Mouse (Mus musculus): ENCODE measurements around the gene Serinc4. TPM values are rescaled to one million over a fixed set of nuclear protein-coding genes. Genes with fewer than 3 reads are reported as not detected.
"Not testable (repeated sequence)": the region's sequence is repeated elsewhere in the genome, so short reads cannot be mapped to it uniquely, and the experiment has no call there.

Gene Serinc4
- polyA plus RNA-seq (2015; fragmentation: Nextera tagmentation; extraction: Ambion mirVana), result 0.90 and 0.92 TPM in 2 replicates

GRCm38 (mm10) chr2:121456692-121457642 lies at the start of gene Serinc4:
Gene Serinc4, minus strand, starts transcription at chr2:121456781.
- Histone ChIP-seq H3K9me3 (replicated peaks) (no peaks in the 10 kb centered on the region), H3K4me2 (peak within 1 kb of the TSS; percentile 77), H3K4me1 (peaks cover 24% of the 10 kb centered on the region), H3K36me3 (ENCODE audit: poor library complexity, severe bottlenecking) (peaks cover 48% of the 10 kb centered on the region), H3K27me3 (no peaks in the 10 kb centered on the region), H3K4me3 (peak within 1 kb of the TSS; percentile 81), H3K9ac (peak within 1 kb of the TSS; percentile 81), H3K27ac (peak within 1 kb of the TSS; percentile 69)
- ATAC-seq, result peak; percentile 95
- WGBS, result 3% methylated on average over 41 of the region's 41 CpGs

- H3K4me1 ChIP-seq; ATAC-seq; H3K27me3 ChIP-seq; H3K9ac ChIP-seq; H3K27ac ChIP-seq; H3K4me2 ChIP-seq; H3K9me3 ChIP-seq (replicated peaks); H3K4me3 ChIP-seq: not testable (repeated sequence)
- peaks cover 11% of the 10 kb centered on the region; the same call in 1 of the 2 replicates for H3K36me3 ChIP-seq (ENCODE audit: poor library complexity, severe bottlenecking)
- WGBS, result 94% methylated on average over 2 of the region's 6 CpGs
These were observed 45.0 kb upstream of the Serinc4 start for GRCm38 (mm10) chr2:121501550-121501949.

- H3K27me3 ChIP-seq; H3K4me1 ChIP-seq; H3K4me2 ChIP-seq; H3K9ac ChIP-seq; ATAC-seq; H3K27ac ChIP-seq; H3K4me3 ChIP-seq; H3K36me3 ChIP-seq (ENCODE audit: poor library complexity, severe bottlenecking); H3K9me3 ChIP-seq (replicated peaks): not testable (repeated sequence)
- 78% methylated on average over 2 of the region's 2 CpGs for WGBS
These were observed 27.8 kb upstream of the Serinc4 start for GRCm38 (mm10) chr2:121484403-121484802.

GRCm38 (mm10) chr2:121483576-121483975 lies 27.0 kb upstream of the Serinc4 start:
- WGBS, result 34% methylated on average over 8 of the region's 8 CpGs
- no peaks in the 10 kb centered on the region for H3K4me1 ChIP-seq
- H3K27ac ChIP-seq, result no peak overlapping the region
- no peaks in the 10 kb centered on the region for H3K27me3 ChIP-seq
- no peak overlapping the region for H3K4me3 ChIP-seq
- H3K4me2 ChIP-seq, result no peak overlapping the region
- no peaks in the 10 kb centered on the region for H3K36me3 ChIP-seq (ENCODE audit: poor library complexity, severe bottlenecking)
- H3K9ac ChIP-seq, result no peak overlapping the region
- no peaks in the 10 kb centered on the region for H3K9me3 ChIP-seq (replicated peaks)
- ATAC-seq, result no peak

- H3K9me3 ChIP-seq (replicated peaks); H3K4me2 ChIP-seq; ATAC-seq; H3K4me1 ChIP-seq; H3K27me3 ChIP-seq; H3K9ac ChIP-seq; H3K4me3 ChIP-seq; H3K36me3 ChIP-seq (ENCODE audit: poor library complexity, severe bottlenecking); H3K27ac ChIP-seq: not testable (repeated sequence)
- WGBS, result 85% methylated on average over 13 of the region's 13 CpGs
These were observed 24.3 kb upstream of the Serinc4 start for GRCm38 (mm10) chr2:121480916-121481315.

GRCm38 (mm10) chr2:121480498-121480897 lies 23.9 kb upstream of the Serinc4 start:
- WGBS, result 55% methylated on average over 3 of the region's 3 CpGs
- Histone ChIP-seq H3K36me3 (ENCODE audit: poor library complexity, severe bottlenecking) (no peaks in the 10 kb centered on the region), H3K4me2 (no peak overlapping the region), H3K27me3 (no peaks in the 10 kb centered on the region), H3K27ac (no peak overlapping the region), H3K4me1 (no peaks in the 10 kb centered on the region), H3K9ac (no peak overlapping the region), H3K4me3 (no peak overlapping the region), H3K9me3 (replicated peaks) (no peaks in the 10 kb centered on the region)
- no peak for ATAC-seq

GRCm38 (mm10) chr2:121477491-121478266 lies 21.1 kb upstream of the Serinc4 start:
- 82% methylated on average over 3 of the region's 3 CpGs for WGBS
- peaks cover 5% of the 10 kb centered on the region for H3K4me1 ChIP-seq
- H3K4me2 ChIP-seq, result no peak overlapping the region
- no peak overlapping the region for H3K4me3 ChIP-seq
- H3K27ac ChIP-seq, result no peak overlapping the region
- no peak for ATAC-seq
- H3K27me3 ChIP-seq, result no peaks in the 10 kb centered on the region
- no peaks in the 10 kb centered on the region for H3K36me3 ChIP-seq (ENCODE audit: poor library complexity, severe bottlenecking)
- no peak overlapping the region for H3K9ac ChIP-seq
- no peaks in the 10 kb centered on the region for H3K9me3 ChIP-seq (replicated peaks)

- H3K4me1 ChIP-seq; ATAC-seq; H3K9ac ChIP-seq; H3K9me3 ChIP-seq (replicated peaks); H3K4me2 ChIP-seq; H3K27ac ChIP-seq; H3K36me3 ChIP-seq (ENCODE audit: poor library complexity, severe bottlenecking); H3K27me3 ChIP-seq; H3K4me3 ChIP-seq: not testable (repeated sequence)
- WGBS, result 91% methylated on average over 2 of the region's 2 CpGs
These were observed 18.7 kb upstream of the Serinc4 start for GRCm38 (mm10) chr2:121475306-121475705.

GRCm38 (mm10) chr2:121474180-121474535 lies 17.6 kb upstream of the Serinc4 start:
- peak overlapping the region; percentile 64; the same call in 1 of the 2 replicates for H3K9ac ChIP-seq
- 0 out of 2 replicates have a peak, but pooled peaks cover 4% of the 10 kb centered on the region for H3K36me3 ChIP-seq (ENCODE audit: poor library complexity, severe bottlenecking)
- H3K4me3 ChIP-seq, result peak overlapping the region; percentile 60
- H3K9me3 ChIP-seq (replicated peaks), result no peaks in the 10 kb centered on the region
- no peak for ATAC-seq
- H3K4me2 ChIP-seq, result peak overlapping the region; percentile 85
- WGBS, result 39% methylated on average over 8 of the region's 8 CpGs
- peak overlapping the region; percentile 49 for H3K27ac ChIP-seq
- H3K4me1 ChIP-seq, result peaks cover 5% of the 10 kb centered on the region
- H3K27me3 ChIP-seq, result no peaks in the 10 kb centered on the region

- not testable (repeated sequence) for H3K27me3 ChIP-seq; H3K4me1 ChIP-seq; H3K9me3 ChIP-seq (replicated peaks); H3K36me3 ChIP-seq (ENCODE audit: poor library complexity, severe bottlenecking)
- peak; percentile 98 for ATAC-seq
- H3K9ac ChIP-seq, result peak within 1 kb of the TSS; percentile 64
- peak within 1 kb of the TSS; percentile 60 for H3K4me3 ChIP-seq
- H3K27ac ChIP-seq, result peak within 1 kb of the TSS; percentile 49
- H3K4me2 ChIP-seq, result peak within 1 kb of the TSS; percentile 85
- WGBS, result 5% methylated on average over 41 of the region's 41 CpGs
These were observed 17.0 kb upstream of the Serinc4 start, which contains the start of gene Mfap1b for GRCm38 (mm10) chr2:121473301-121474179. Gene Mfap1b, minus strand, starts transcription at chr2:121474067.

- H3K4me3 ChIP-seq; H3K9ac ChIP-seq; H3K36me3 ChIP-seq (ENCODE audit: poor library complexity, severe bottlenecking); H3K9me3 ChIP-seq (replicated peaks); H3K4me1 ChIP-seq; ATAC-seq; H3K27me3 ChIP-seq; H3K27ac ChIP-seq: not testable (repeated sequence)
- peak overlapping the region; percentile 85 for H3K4me2 ChIP-seq
- WGBS, result 97% methylated on average over 3 of the region's 3 CpGs
These were observed 16.2 kb upstream of the Serinc4 start for GRCm38 (mm10) chr2:121472783-121473182.
